Mouse (Mus musculus) hindbrain, embryonic 11.5 days (tissue): Measurements from ENCODE around the gene Zfp120. TPM values are rescaled to one million over a fixed set of nuclear protein-coding genes. Genes with fewer than 3 reads are reported as not detected.
A peak's percentile ranks its signal among the peaks of the same experiment; 100 is the strongest.
"Not testable (repeated sequence)": the region's sequence is repeated elsewhere in the genome, so short reads cannot be mapped to it uniquely, and the experiment has no call there.

ENCODE experiments used
- ATAC-seq: fragments of 200-750 bp; cut with Nextera tagmentation; 2 replicates; pipeline ENCODE4 v1.8.0; 2017; ENCODE audit warnings: mild to moderate bottlenecking, moderate TSS enrichment, moderate library complexity; ENCODE audit not compliant: low FRiP score
- DNase-seq: peaks from one replicate; pipeline ENCODE4 v3.0.0-alpha.2; 2015; ENCODE audit warnings: low spot score
- H3K27ac ChIP-seq: fragments of 300-500 bp; sonication (generic); 2 replicates; pipeline ENCODE4 v1.5.1; 2014; ENCODE audit warnings: mild to moderate bottlenecking, low read depth, low read length
- H3K27me3 ChIP-seq: fragments of 300-500 bp; sonication (generic); 2 replicates; pipeline ENCODE4 v1.6.1; 2014; ENCODE audit warnings: mild to moderate bottlenecking, low read length, moderate library complexity, mixed read lengths; ENCODE audit not compliant: control insufficient read depth, insufficient read depth
- H3K36me3 ChIP-seq: fragments of 300-500 bp; sonication (generic); 2 replicates; pipeline ENCODE4 v1.6.1; 2014; ENCODE audit warnings: mild to moderate bottlenecking, low read length, moderate library complexity, mixed read lengths; ENCODE audit not compliant: control insufficient read depth, insufficient read depth
- H3K4me1 ChIP-seq: fragments of 300-500 bp; sonication (generic); replicated peaks from 2 replicates; pipeline ENCODE4 v1.6.1; 2014; ENCODE audit warnings: low read length, mixed read lengths; ENCODE audit not compliant: control insufficient read depth, insufficient read depth
- H3K4me2 ChIP-seq: fragments of 300-500 bp; sonication (generic); replicated peaks from 2 replicates; pipeline ENCODE4 v1.6.1; 2014; ENCODE audit warnings: mild to moderate bottlenecking, low read depth, low read length
- H3K4me3 ChIP-seq: fragments of 300-500 bp; sonication (generic); 2 replicates; pipeline ENCODE4 v1.5.1; 2014; ENCODE audit warnings: low read depth, low read length
- H3K9ac ChIP-seq: fragments of 300-500 bp; sonication (generic); 2 replicates; pipeline ENCODE4 v1.6.1; 2014; ENCODE audit warnings: low read depth, low read length
- H3K9me3 ChIP-seq: fragments of 300-500 bp; sonication (generic); 2 replicates; pipeline ENCODE4 v1.6.1; 2016; ENCODE audit warnings: low read length; ENCODE audit not compliant: control insufficient read depth
- WGBS: fragments of 180-500 bp; shearing (Covaris S2); extraction: QIAGEN DNeasy Blood & Tissue Kit; methylation state at CpG from one replicate; pipeline ENCODE4 v1.1.7; 2014; 5-methylcytosine and 5-hydroxymethylcytosine counted together
- polyA plus RNA-seq: library from polyadenylated mRNA; unstranded; fragments of >200 nt; fragmentation: Nextera tagmentation; extraction: Ambion mirVana; gene quantifications from 2 replicates; pipeline ENCODE4 v1.2.1, GENCODE M21; 2014

Gene Zfp120
- polyA plus RNA-seq, 1 experiment from 2014 or later, result 11.2 TPM

DNA sequence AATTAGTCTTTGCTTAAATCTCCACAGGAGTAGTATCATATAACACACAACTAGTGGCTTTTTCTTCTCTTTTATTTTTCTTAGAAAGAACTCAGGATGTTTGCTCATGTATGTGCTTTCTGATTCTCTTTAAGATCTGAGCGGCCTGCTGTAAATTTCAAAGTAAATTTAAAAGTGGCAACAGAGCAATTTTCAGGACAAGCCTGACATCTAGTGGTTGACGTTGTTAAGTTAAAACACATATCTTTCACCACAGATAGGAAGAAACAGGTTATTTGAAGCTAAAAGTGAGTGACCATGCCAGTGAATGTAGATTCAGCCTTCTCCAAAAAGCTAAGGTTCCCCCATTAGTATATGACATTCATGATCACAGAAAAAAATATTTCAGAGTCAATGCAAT is 36.9 kb downstream of the Zfp120 start:
- 0 out of 2 replicates have a peak, but pooled peaks have one; percentile 45 for ATAC-seq
- WGBS, result 32% methylated on average over 2 of the region's 2 CpGs

More for the DNA sequence above, 36.9 kb downstream of the Zfp120 start:
- H3K4me1 ChIP-seq, H3K27me3 ChIP-seq, H3K9ac ChIP-seq, H3K9me3 ChIP-seq, H3K4me3 ChIP-seq, H3K4me2 ChIP-seq, H3K36me3 ChIP-seq, H3K27ac ChIP-seq: not testable (repeated sequence)
- peak; percentile 47 for DNase-seq

Other genes starting within 250 kb of the Zfp120 start
- gene Gm10770, start 43.0 kb upstream of the Zfp120 start, polyA plus RNA-seq, result not detected in 2 replicates
- gene Gm14139, start 45.0 kb upstream of the Zfp120 start, polyA plus RNA-seq, result not detected in 2 replicates
- 11.7 and 13.8 TPM in 2 replicates for gene Zfp937, start 81.4 kb upstream of the Zfp120 start, polyA plus RNA-seq
- 3.1 and 3.6 TPM in 2 replicates for gene Gm21994, start 118.9 kb upstream of the Zfp120 start, polyA plus RNA-seq
- gene Gm14124, start 120.8 kb upstream of the Zfp120 start, polyA plus RNA-seq, result not detected in 2 replicates
- 0.88 and 1.0 TPM in 2 replicates for gene Gm10130, start 187.0 kb upstream of the Zfp120 start, polyA plus RNA-seq
- gene 3300002I08Rik, start 226.1 kb upstream of the Zfp120 start, polyA plus RNA-seq, result 12.9 and 14.4 TPM in 2 replicates